Mouse (Mus musculus) olfactory bulb, adult 2 months (tissue): ENCODE results near the gene Zfp646.

Experiments
- CTCF ChIP-seq: fragments of 200-500 bp; IDR thresholded peaks from 2 replicates; pipeline ENCODE4 v1.5.1; 2012; ENCODE audit warnings: low read depth, mild to moderate bottlenecking, low read length, moderate library complexity; ENCODE audit not compliant: insufficient read depth
- POLR2A ChIP-seq: fragments of 200-500 bp; IDR thresholded peaks from 2 replicates; pipeline ENCODE4 v1.6.1; 2012; ENCODE audit warnings: mild to moderate bottlenecking, low read depth, low read length, moderate library complexity; ENCODE audit not compliant: insufficient read depth

DNA sequence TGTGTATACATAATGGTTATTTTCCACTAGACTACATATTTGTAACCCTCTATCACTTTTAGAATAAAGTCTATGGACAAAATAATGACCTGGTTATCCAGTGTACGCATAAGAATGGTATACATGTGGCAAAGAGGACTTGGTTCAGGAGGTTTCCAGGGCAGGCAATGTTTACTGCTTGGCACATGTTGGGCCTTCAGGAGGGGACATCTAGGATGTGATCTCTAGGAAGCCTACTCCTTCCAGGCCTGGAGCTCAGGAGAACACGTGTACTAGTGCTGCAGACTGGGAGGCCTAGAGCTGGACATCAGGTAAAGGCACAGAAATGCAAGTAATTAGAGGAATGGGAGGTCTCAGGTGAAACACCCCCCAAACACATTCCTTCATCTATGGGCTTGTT lies 40.5 kb upstream of the Zfp646 start:
- TF ChIP-seq CTCF (no peak), POLR2A (no peak)
